Mouse (Mus musculus): ENCODE measurements around the gene Try4. TPM values are rescaled to one million over a fixed set of nuclear protein-coding genes. Genes with fewer than 3 reads are reported as not detected.
"Not testable (repeated sequence)": the region's sequence is repeated elsewhere in the genome, so short reads cannot be mapped to it uniquely, and the experiment has no call there.

The Try4 gene
- not detected in 2 replicates for polyA plus RNA-seq (2015; fragmentation: Nextera tagmentation; extraction: Ambion mirVana)

- Histone ChIP-seq H3K27ac (no peak within 1 kb of the TSS), H3K4me1 (no peaks in the 10 kb centered on the region), H3K9me3 (no peaks in the 10 kb centered on the region), H3K4me3 (no peak within 1 kb of the TSS), H3K36me3 (no peaks in the 10 kb centered on the region), H3K9ac (no peak within 1 kb of the TSS), H3K4me2 (no peak within 1 kb of the TSS), H3K27me3 (no peaks in the 10 kb centered on the region)
- WGBS: 76% methylated on average over 1 of the region's 1 CpGs
- no peak for ATAC-seq (ENCODE audit: insufficient number of reproducible peaks, insufficient read depth, low FRiP score, low TSS enrichment, low read depth)
Measured at GRCm38 (mm10) chr6:41301969-41302368, at the start of gene Try4. Try4 (plus strand) TSS chr6:41302269.

- not testable (repeated sequence) for H3K36me3 ChIP-seq; H3K27me3 ChIP-seq; H3K9me3 ChIP-seq; ATAC-seq (ENCODE audit: insufficient number of reproducible peaks, insufficient read depth, low FRiP score, low TSS enrichment, low read depth); H3K27ac ChIP-seq; H3K4me3 ChIP-seq; H3K4me2 ChIP-seq; H3K4me1 ChIP-seq; H3K9ac ChIP-seq
- WGBS: 83% methylated on average over 9 of the region's 9 CpGs
Measured at GRCm38 (mm10) chr6:41253314-41253713, 48.8 kb upstream of the Try4 start.

DNA sequence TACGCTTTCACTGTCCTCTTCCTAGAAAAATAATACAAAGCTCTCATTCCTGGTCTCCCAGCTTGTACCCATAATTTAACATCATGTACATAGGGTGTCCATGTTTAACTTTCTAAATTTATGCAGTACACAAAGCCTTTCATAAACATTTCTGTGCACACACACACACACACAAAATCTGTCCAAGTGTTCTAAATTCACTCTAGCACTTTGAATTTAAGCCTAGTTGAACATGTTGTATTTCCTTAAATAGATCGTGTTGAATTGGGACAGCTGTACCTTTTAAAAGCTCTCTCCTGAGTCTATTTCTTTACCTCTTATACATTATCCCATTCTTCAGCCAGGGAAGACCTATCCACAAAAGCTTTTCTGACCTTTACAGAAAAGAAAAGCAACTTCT, 45.6 kb upstream of the Try4 start:
- Histone ChIP-seq H3K27ac (no peak overlapping the region), H3K9me3 (no peaks in the 10 kb centered on the region), H3K4me2 (no peak overlapping the region), H3K9ac (no peak overlapping the region), H3K27me3 (no peaks in the 10 kb centered on the region), H3K36me3 (no peaks in the 10 kb centered on the region), H3K4me3 (no peak overlapping the region), H3K4me1 (no peaks in the 10 kb centered on the region)
- no peak for ATAC-seq (ENCODE audit: insufficient number of reproducible peaks, insufficient read depth, low FRiP score, low TSS enrichment, low read depth)
- whole genome bisulfite sequencing: 88% methylated on average over 2 of the region's 2 CpGs

GRCm38 (mm10) chr6:41257432-41257831, 44.6 kb upstream of the Try4 start:
- Histone ChIP-seq H3K27ac (no peak overlapping the region), H3K4me1 (no peaks in the 10 kb centered on the region), H3K27me3 (no peaks in the 10 kb centered on the region), H3K9me3 (no peaks in the 10 kb centered on the region), H3K9ac (no peak overlapping the region), H3K4me3 (no peak overlapping the region), H3K36me3 (no peaks in the 10 kb centered on the region), H3K4me2 (no peak overlapping the region)
- WGBS: 86% methylated on average over 3 of the region's 3 CpGs
- no peak for ATAC-seq (ENCODE audit: insufficient number of reproducible peaks, insufficient read depth, low FRiP score, low TSS enrichment, low read depth)

GRCm38 (mm10) chr6:41262796-41263195, 39.3 kb upstream of the Try4 start:
- H3K4me2 ChIP-seq: no peak overlapping the region
- H3K4me1 ChIP-seq: no peaks in the 10 kb centered on the region
- no peaks in the 10 kb centered on the region for H3K27me3 ChIP-seq
- 43% methylated on average over 3 of the region's 3 CpGs for WGBS
- no peak overlapping the region for H3K27ac ChIP-seq
- no peak for ATAC-seq (ENCODE audit: insufficient number of reproducible peaks, insufficient read depth, low FRiP score, low TSS enrichment, low read depth)
- no peaks in the 10 kb centered on the region for H3K9me3 ChIP-seq
- H3K36me3 ChIP-seq: no peaks in the 10 kb centered on the region
- no peak overlapping the region for H3K4me3 ChIP-seq
- H3K9ac ChIP-seq: no peak overlapping the region

DNA sequence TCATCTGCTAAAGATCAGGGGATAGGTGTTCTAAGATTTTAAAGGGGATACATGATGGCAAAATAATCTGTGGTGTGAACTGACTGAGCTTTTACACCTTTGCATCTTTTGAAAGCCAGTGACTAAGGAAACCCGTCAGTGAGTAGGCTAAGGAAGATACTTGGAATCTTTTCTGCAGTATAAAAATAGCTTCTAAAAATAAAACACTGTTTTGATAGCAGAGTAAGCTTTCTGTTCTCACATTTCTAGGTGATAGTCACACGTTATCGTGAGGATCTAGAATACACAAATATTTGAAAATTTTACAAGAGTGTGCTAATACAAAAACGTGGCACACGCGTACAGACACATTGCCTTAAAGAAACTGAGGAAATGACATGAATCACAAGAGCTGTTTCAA, 35.9 kb upstream of the Try4 start:
- Histone ChIP-seq H3K9me3 (no peaks in the 10 kb centered on the region), H3K27me3 (no peaks in the 10 kb centered on the region), H3K4me2 (no peak overlapping the region), H3K27ac (no peak overlapping the region), H3K4me3 (no peak overlapping the region), H3K36me3 (no peaks in the 10 kb centered on the region), H3K4me1 (no peaks in the 10 kb centered on the region), H3K9ac (no peak overlapping the region)
- WGBS: 90% methylated on average over 6 of the region's 6 CpGs
- no peak for ATAC-seq (ENCODE audit: insufficient number of reproducible peaks, insufficient read depth, low FRiP score, low TSS enrichment, low read depth)

GRCm38 (mm10) chr6:41298255-41298654, 3.8 kb upstream of the Try4 start:
- Histone ChIP-seq H3K4me3 (no peak overlapping the region), H3K27ac (no peak overlapping the region), H3K9me3 (no peaks in the 10 kb centered on the region), H3K4me1 (no peaks in the 10 kb centered on the region), H3K36me3 (no peaks in the 10 kb centered on the region), H3K4me2 (no peak overlapping the region), H3K9ac (no peak overlapping the region), H3K27me3 (no peaks in the 10 kb centered on the region)
- WGBS: 12% methylated on average over 1 of the region's 1 CpGs
- no peak for ATAC-seq (ENCODE audit: insufficient number of reproducible peaks, insufficient read depth, low FRiP score, low TSS enrichment, low read depth)

DNA sequence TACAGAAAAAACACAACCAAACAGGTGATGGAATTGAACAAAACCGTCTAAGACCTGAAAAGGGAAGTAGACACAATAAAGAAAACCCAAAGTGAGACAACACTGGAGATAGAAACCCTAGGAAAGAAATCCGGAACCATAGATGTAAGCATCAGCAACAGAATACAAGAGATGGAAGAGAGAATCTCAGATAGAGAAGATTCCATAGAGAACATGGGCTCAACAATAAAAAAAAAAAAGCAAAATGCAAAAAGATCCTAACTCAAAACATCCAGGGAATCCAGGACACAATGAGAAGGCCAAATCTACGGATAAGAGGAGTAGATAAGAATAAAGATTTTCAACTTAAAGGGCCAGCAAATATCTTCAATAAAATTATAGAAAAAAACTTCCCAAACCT, 14.7 kb downstream of the Try4 start, which contains the start of gene Try5:
TSS of gene Try5 (minus strand) at position 101 of the 400 bp plus-strand sequence.
- H3K27me3 ChIP-seq; H3K27ac ChIP-seq; H3K9me3 ChIP-seq; H3K4me3 ChIP-seq; H3K4me2 ChIP-seq; ATAC-seq (ENCODE audit: insufficient number of reproducible peaks, insufficient read depth, low FRiP score, low TSS enrichment, low read depth); H3K9ac ChIP-seq; H3K36me3 ChIP-seq; H3K4me1 ChIP-seq: not testable (repeated sequence)
- 69% methylated on average over 3 of the region's 3 CpGs for WGBS

DNA sequence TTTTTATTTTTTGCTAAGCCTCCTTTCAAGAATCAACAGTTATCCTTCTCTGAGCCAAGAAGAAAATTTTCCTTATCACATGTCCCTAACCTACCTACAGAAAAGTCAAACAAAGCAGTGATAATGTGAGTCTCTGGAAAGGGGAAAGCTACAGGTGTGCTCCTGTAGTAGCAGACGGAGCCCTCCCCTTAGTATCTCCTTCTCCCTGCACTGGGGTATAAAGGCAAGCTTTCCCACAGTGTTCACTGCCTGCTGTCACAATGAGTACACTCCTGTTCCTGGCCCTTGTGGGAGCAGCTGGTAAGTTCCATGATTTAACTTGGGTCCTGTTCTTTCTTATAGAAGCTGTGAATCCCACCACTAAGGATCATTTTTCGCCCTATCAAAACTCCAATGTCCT, 51.9 kb downstream of the Try4 start, which contains the start of gene Try10:
TSS of gene Try10 (plus strand) at position 174 of the 400 bp plus-strand sequence.
- no peaks in the 10 kb centered on the region for H3K9me3 ChIP-seq
- H3K4me1 ChIP-seq: no peaks in the 10 kb centered on the region
- H3K9ac ChIP-seq: no peak within 1 kb of the TSS
- WGBS: 78% methylated on average over 2 of the region's 2 CpGs
- ATAC-seq (ENCODE audit: insufficient number of reproducible peaks, insufficient read depth, low FRiP score, low TSS enrichment, low read depth): no peak
- H3K4me3 ChIP-seq: no peak within 1 kb of the TSS
- H3K4me2 ChIP-seq: no peak within 1 kb of the TSS
- no peaks in the 10 kb centered on the region for H3K27me3 ChIP-seq
- H3K27ac ChIP-seq: no peak within 1 kb of the TSS
- no peaks in the 10 kb centered on the region for H3K36me3 ChIP-seq

Other genes starting within 250 kb of the Try4 start
- gene Try5, start 14.6 kb downstream of the Try4 start, polyA plus RNA-seq (2015; fragmentation: Nextera tagmentation; extraction: Ambion mirVana): not detected in 2 replicates
- gene Try10, start 51.8 kb downstream of the Try4 start, polyA plus RNA-seq (2015; fragmentation: Nextera tagmentation; extraction: Ambion mirVana): not detected in 2 replicates
- not detected in 2 replicates for gene Prss3, start 75.4 kb downstream of the Try4 start, polyA plus RNA-seq (2015; fragmentation: Nextera tagmentation; extraction: Ambion mirVana)
- gene Gm5771, start 90.1 kb downstream of the Try4 start, polyA plus RNA-seq (2015; fragmentation: Nextera tagmentation; extraction: Ambion mirVana): not detected in 2 replicates
- gene Gm10334, start 143.9 kb downstream of the Try4 start, polyA plus RNA-seq (2015; fragmentation: Nextera tagmentation; extraction: Ambion mirVana): not detected in 2 replicates
- not detected in 2 replicates for gene Prss1, start 156.7 kb downstream of the Try4 start, polyA plus RNA-seq (2015; fragmentation: Nextera tagmentation; extraction: Ambion mirVana)
- gene Prss2, start 219.5 kb downstream of the Try4 start, polyA plus RNA-seq (2015; fragmentation: Nextera tagmentation; extraction: Ambion mirVana): not detected in 2 replicates